Mouse (Mus musculus) fibroblast of lung, adult 2 months (primary cell): Measurements from ENCODE around the gene Dnaaf5.

Experiments
- DNase-seq: peaks from one replicate; pipeline ENCODE4 v3.0.0-alpha.2; 2011; ENCODE audit warnings: low read depth

Gene Dnaaf5

GRCm38 (mm10) chr5:139232083-139232482, 82.1 kb downstream of the Dnaaf5 start:
- no peak for DNase-seq

- no peak for DNase-seq
Observed at GRCm38 (mm10) chr5:139234423-139234822, 84.4 kb downstream of the Dnaaf5 start.
